Mouse (Mus musculus): ENCODE measurements around the gene Otub1.

DNA sequence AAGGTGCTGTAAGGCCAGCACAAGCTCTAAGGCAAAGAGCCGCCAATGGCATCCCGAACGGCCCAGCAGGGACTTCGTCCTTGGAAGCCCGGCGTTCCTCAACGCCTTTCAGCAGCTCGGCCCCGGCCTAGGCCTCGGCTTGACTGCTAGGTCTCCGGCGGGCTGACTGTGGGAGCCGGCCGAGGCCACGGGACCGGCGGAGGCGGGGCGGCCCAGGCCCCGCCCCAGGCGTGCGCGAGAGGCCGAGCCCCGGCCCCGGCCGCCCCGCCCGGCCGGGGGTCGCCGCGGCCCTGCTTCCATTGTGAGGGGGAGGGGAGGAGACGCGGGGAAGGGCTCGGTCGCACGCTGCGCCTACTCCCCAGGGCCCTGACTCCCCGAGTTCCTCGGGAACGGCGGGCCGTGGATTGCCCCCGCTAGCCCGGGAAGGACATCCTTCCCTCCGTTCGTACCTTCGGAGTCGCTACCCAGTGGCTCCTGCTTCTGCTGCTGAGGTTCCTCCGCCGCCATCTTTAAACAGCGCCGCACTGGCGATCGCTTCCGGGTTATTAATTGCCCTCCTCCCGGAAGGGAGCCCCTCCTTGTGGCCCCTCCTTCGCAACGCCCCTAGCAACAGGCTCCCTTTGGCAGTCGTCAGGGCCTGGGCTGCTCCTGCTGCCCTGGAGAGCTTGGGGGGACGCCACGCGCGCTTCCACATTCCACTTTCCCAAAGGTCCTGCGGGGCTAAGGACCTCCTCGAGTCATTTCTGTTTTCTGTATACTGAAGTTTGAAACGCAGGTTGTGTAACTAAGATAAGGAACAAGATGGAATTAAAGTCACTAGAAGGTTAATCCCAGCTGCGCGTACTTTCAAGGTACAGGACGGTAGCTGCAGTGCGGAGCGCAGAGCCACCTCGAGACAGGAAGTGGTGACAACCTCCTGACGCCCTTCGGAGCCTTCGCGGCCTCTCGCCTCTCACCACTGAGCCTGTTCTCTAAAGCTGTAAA, at the start of gene Otub1:
- peak; percentile 15 for TF ChIP-seq CTCF (IDR thresholded peaks at IDR 0.05; ENCODE audit: low read depth)
- TF ChIP-seq EP300 (optimal IDR thresholded peaks at IDR 0.05), result no peak

All from stomach, postnatal 0 days (tissue).